Mouse (Mus musculus) bone marrow, adult 2 months (tissue): Measurements from ENCODE around the gene Sys1.

ENCODE experiments used
- CTCF ChIP-seq: fragments of 200-500 bp; IDR thresholded peaks from 2 replicates; pipeline ENCODE4 v1.5.1; 2011; ENCODE audit warnings: low read length, control low read depth; ENCODE audit not compliant: control insufficient read depth, insufficient read depth
- POLR2A ChIP-seq: fragments of 200-500 bp; IDR thresholded peaks from 2 replicates; pipeline ENCODE4 v1.6.1; 2011; ENCODE audit warnings: low read depth, mild to moderate bottlenecking, control low read depth, low read length, borderline replicate concordance; ENCODE audit not compliant: control insufficient read depth

DNA sequence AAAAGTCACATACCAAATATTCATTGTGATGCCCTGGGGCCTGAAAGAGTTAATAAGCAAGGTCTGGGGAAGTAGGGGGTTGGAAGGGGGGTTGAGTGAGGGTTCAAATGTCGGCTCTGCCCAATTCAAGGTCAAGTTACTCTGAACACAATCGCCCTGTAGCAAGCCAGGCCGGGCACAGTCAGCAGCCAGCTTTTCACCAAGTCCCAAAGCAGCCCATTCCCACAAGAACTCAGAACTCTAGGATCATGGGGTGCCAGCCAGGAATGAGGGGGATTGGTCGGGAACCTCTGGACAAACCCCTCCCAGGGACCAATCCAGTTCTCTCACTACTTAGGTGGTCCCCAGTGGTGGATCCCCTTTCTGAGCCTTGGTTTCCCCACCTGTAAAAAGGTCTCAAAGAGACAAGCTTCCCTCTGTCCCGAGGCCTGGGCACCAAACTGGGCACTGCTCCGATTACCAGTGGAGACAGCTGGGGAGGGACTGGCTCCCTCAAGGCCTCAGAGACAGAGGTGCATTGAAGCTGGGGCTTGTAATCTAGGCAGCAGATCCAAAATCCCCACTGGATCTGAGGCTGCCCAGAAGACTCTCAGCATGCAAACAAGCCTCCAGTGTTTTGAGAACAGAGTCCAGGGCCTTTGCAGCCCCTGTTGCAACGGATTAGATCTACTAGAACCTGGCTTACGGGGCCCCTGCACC is 20.4 kb upstream of the Sys1 start:
- TF ChIP-seq CTCF (no peak), POLR2A (no peak)
